Mouse (Mus musculus): ENCODE measurements around the gene Sh2d7. TPM values are rescaled to one million over a fixed set of nuclear protein-coding genes. Genes with fewer than 3 reads are reported as not detected.

Gene Sh2d7
- total RNA-seq, 2 experiments from 2014 or later: not detected

Other genes starting within 250 kb of the Sh2d7 start
- gene Dmxl2, start 37.4 kb upstream of the Sh2d7 start, total RNA-seq (2021): 10 to 100 TPM; 18.5 to 20.0 TPM
- gene Cib2, start 21.2 kb downstream of the Sh2d7 start, total RNA-seq (2021): 1 to 10 TPM; 1.4 to 1.8 TPM
- gene Idh3a, start 47.4 kb downstream of the Sh2d7 start, total RNA-seq (2021): 100 to 1,000 TPM; 627 to 667 TPM
- gene Acsbg1, start 122.9 kb downstream of the Sh2d7 start, total RNA-seq (2021): under 1 TPM; 0.10 to 0.28 TPM
- gene Dnaja4, start 159.9 kb downstream of the Sh2d7 start, total RNA-seq (2021): 10 to 100 TPM; 69.1 to 78.4 TPM
- gene Wdr61, start 195.5 kb downstream of the Sh2d7 start, total RNA-seq (2021): 10 to 100 TPM; 29.7 to 31.9 TPM
- not detected for gene Crabp1, start 225.8 kb downstream of the Sh2d7 start, total RNA-seq (2021)